Mouse (Mus musculus): ENCODE data around the gene Crtc2. TPM values are rescaled to one million over a fixed set of nuclear protein-coding genes. Genes with fewer than 3 reads are reported as not detected.

Crtc2 gene
- total and polyA plus RNA-seq, 3 experiments = 7.1 to 66.9 TPM; not detected in 1

GRCm38 (mm10) chr3:90294651-90295050 is 40.7 kb downstream of the Crtc2 start (continued):
- 0 out of 2 replicates have a peak, but pooled peaks have one; percentile 16 for TF ChIP-seq ETS1 (IDR thresholded peaks at IDR 0.05; ENCODE audit: low read depth, low read length)

GRCm38 (mm10) chr3:90305801-90306200 is 51.8 kb downstream of the Crtc2 start:
- H3K27me3 ChIP-seq (ENCODE audit: control insufficient read depth in 1 of 2, insufficient read depth in 2 of 2, low read length in 2 of 2) = no peaks in the 10 kb centered on the region
- no peak overlapping the region for H3K4me3 ChIP-seq (ENCODE audit: control insufficient read depth in 1 of 2, insufficient read depth in 1 of 2, low read depth in 2 of 2, low read length in 2 of 2)
- peaks cover 67% of the 10 kb centered on the region for H3K79me2 ChIP-seq (ENCODE audit: control insufficient read depth, insufficient read depth, low read length, poor library complexity)
- TF ChIP-seq TBP (IDR thresholded peaks at IDR 0.05; ENCODE audit: low read depth, low read length) (no peak), JUND (IDR thresholded peaks at IDR 0.05; ENCODE audit: low read depth, low read length) (no peak), MAZ (IDR thresholded peaks at IDR 0.05; ENCODE audit: low read depth, low read length) (no peak), E2F4 (IDR thresholded peaks at IDR 0.05; ENCODE audit: borderline replicate concordance, low read depth, low read length) (no peak), MYC (IDR thresholded peaks at IDR 0.05; ENCODE audit: low read depth, low read length) (no peak)
- H3K9ac ChIP-seq (ENCODE audit: control insufficient read depth, low read depth, low read length, poor library complexity, severe bottlenecking) = no peak overlapping the region
- no peaks in the 10 kb centered on the region for H3K9me3 ChIP-seq (replicated peaks; ENCODE audit: insufficient read depth, low read length)
- no peak for DNase-seq (ENCODE audit: low read depth, low spot score)
- peaks cover 3 to 6% of the 10 kb centered on the region in 2 experiments; a peak in 3 of 4 replicates for H3K4me1 ChIP-seq (ENCODE audit: control insufficient read depth in 1 of 2, insufficient read depth in 2 of 2, low read length in 2 of 2)
- H3K27ac ChIP-seq (ENCODE audit: control insufficient read depth, low read depth, low read length) = no peak overlapping the region
- H3K36me3 ChIP-seq (ENCODE audit: control insufficient read depth in 1 of 2, insufficient read depth in 2 of 2, low read length in 2 of 2) = peaks cover 5 to 7% of the 10 kb centered on the region in 2 experiments

- TF ChIP-seq ELF1 (IDR thresholded peaks at IDR 0.05; ENCODE audit: low read depth, low read length) (no peak), E2F4 (IDR thresholded peaks at IDR 0.05; ENCODE audit: borderline replicate concordance, low read depth, low read length) (no peak), MAFK (IDR thresholded peaks at IDR 0.05; ENCODE audit: borderline replicate concordance, low read depth, low read length) (no peak), POLR2AphosphoS5 (IDR thresholded peaks at IDR 0.05; ENCODE audit: borderline replicate concordance, low read depth, low read length) (no peak), USF1 (IDR thresholded peaks at IDR 0.05; ENCODE audit: low read depth, low read length) (no peak), TBP (IDR thresholded peaks at IDR 0.05; ENCODE audit: low read depth, low read length) (no peak), MYC (IDR thresholded peaks at IDR 0.05; ENCODE audit: low read depth, low read length) (no peak), EP300 (IDR thresholded peaks at IDR 0.05; ENCODE audit: low read depth in 1 of 2, low read length in 2 of 2) (no peak), SMC3 (IDR thresholded peaks at IDR 0.05; ENCODE audit: low read depth, low read length) (no peak), ZC3H11A (IDR thresholded peaks at IDR 0.05; ENCODE audit: low read depth, low read length) (no peak), MEF2A (IDR thresholded peaks at IDR 0.05; ENCODE audit: extremely low read depth, insufficient replicate concordance, low read depth, low read length, poor library complexity, severe bottlenecking) (no peak), GABPA (IDR thresholded peaks at IDR 0.05; ENCODE audit: low read depth, low read length) (no peak), CHD2 (IDR thresholded peaks at IDR 0.05; ENCODE audit: low read length) (no peak), MAX (IDR thresholded peaks at IDR 0.05; ENCODE audit: low read length) (no peak), UBTF (IDR thresholded peaks at IDR 0.05; ENCODE audit: borderline replicate concordance, insufficient read depth, low read depth, low read length) (no peak), CHD1 (IDR thresholded peaks at IDR 0.05; ENCODE audit: low read depth, low read length) (no peak)
- Histone ChIP-seq H3K9me3 (replicated peaks; ENCODE audit: insufficient read depth, low read length) (no peaks in the 10 kb centered on the region), H3K79me2 (ENCODE audit: control insufficient read depth, insufficient read depth, low read length, poor library complexity) (peaks cover 63% of the 10 kb centered on the region), H3K36me3 (ENCODE audit: control insufficient read depth in 1 of 2, insufficient read depth in 2 of 2, low read length in 2 of 2) (peaks cover 9 to 15% of the 10 kb centered on the region in 2 experiments), H3K4me3 (ENCODE audit: control insufficient read depth in 1 of 2, insufficient read depth in 1 of 2, low read depth in 2 of 2, low read length in 2 of 2) (no peak overlapping the region), H3K27me3 (ENCODE audit: control insufficient read depth in 1 of 2, insufficient read depth in 2 of 2, low read length in 2 of 2) (no peaks in the 10 kb centered on the region), H3K27ac (ENCODE audit: control insufficient read depth, low read depth, low read length) (no peak overlapping the region), H3K4me1 (ENCODE audit: control insufficient read depth in 1 of 2, insufficient read depth in 2 of 2, low read length in 2 of 2) (peaks cover 0 to 3% of the 10 kb centered on the region in 2 experiments; a peak in 2 of 4 replicates), H3K9ac (ENCODE audit: control insufficient read depth, low read depth, low read length, poor library complexity, severe bottlenecking) (no peak overlapping the region)
- no peak for DNase-seq (ENCODE audit: low read depth, low spot score)
These were observed 55.6 kb downstream of the Crtc2 start for GRCm38 (mm10) chr3:90309589-90309988.
